Mouse (Mus musculus): ENCODE data around the gene Manea.

- TF ChIP-seq CTCF (IDR thresholded peaks at IDR 0.05; ENCODE audit: low read depth) (no peak), EP300 (IDR thresholded peaks at IDR 0.05; ENCODE audit: low read depth) (no peak)
Measured at GRCm38 (mm10) chr4:26354616-26355015, 7.9 kb upstream of the Manea start.

Data from liver, postnatal 0 days (tissue).